Mouse (Mus musculus) lung, postnatal 10 days (tissue): ENCODE data around the gene Pitpnc1.
"Not testable (repeated sequence)": the region's sequence is repeated elsewhere in the genome, so short reads cannot be mapped to it uniquely, and the experiment has no call there.

Source experiments
- DNase-seq: peaks from one replicate; pipeline ENCODE4 v3.0.0; 2021

Gene Pitpnc1

GRCm38 (mm10) chr11:107470521-107471041, at the start of gene Pitpnc1:
Pitpnc1 (minus strand) TSS chr11:107470699.
- peak; percentile 89 for DNase-seq

GRCm38 (mm10) chr11:107518645-107519429, 48.3 kb upstream of the Pitpnc1 start:
- DNase-seq: no peak

- DNase-seq: no peak
These were observed 45.9 kb upstream of the Pitpnc1 start for GRCm38 (mm10) chr11:107516387-107516786.

- no peak for DNase-seq
These were observed 42.5 kb upstream of the Pitpnc1 start for GRCm38 (mm10) chr11:107513047-107513446.

GRCm38 (mm10) chr11:107511954-107512353, 41.5 kb upstream of the Pitpnc1 start:
- DNase-seq: peak; percentile 76

GRCm38 (mm10) chr11:107510362-107511269, 40.1 kb upstream of the Pitpnc1 start:
- peak; percentile 73 for DNase-seq

- DNase-seq: peak; percentile 45
These were observed 39.3 kb upstream of the Pitpnc1 start for GRCm38 (mm10) chr11:107509631-107510338.

GRCm38 (mm10) chr11:107506260-107506659, 35.8 kb upstream of the Pitpnc1 start:
- DNase-seq: peak; percentile 33

- DNase-seq: not testable (repeated sequence)
These were observed 33.9 kb upstream of the Pitpnc1 start for GRCm38 (mm10) chr11:107504364-107504763.

- no peak for DNase-seq
These were observed 32.3 kb upstream of the Pitpnc1 start for GRCm38 (mm10) chr11:107502801-107503200.

GRCm38 (mm10) chr11:107484341-107484740, 13.8 kb upstream of the Pitpnc1 start:
- no peak for DNase-seq

GRCm38 (mm10) chr11:107479862-107480203, 9.3 kb upstream of the Pitpnc1 start:
- DNase-seq: no peak

GRCm38 (mm10) chr11:107479053-107479861, 8.8 kb upstream of the Pitpnc1 start, which contains the start of gene Psmd12:
Psmd12 (plus strand) TSS chr11:107479484.
- peak; percentile 98 for DNase-seq

- peak; percentile 79 for DNase-seq
These were observed 2.8 kb upstream of the Pitpnc1 start for GRCm38 (mm10) chr11:107473137-107473820.

- DNase-seq: no peak
These were observed 1.8 kb upstream of the Pitpnc1 start for GRCm38 (mm10) chr11:107472304-107472703.

GRCm38 (mm10) chr11:107471071-107471720, 697 bp upstream of the Pitpnc1 start:
- no peak for DNase-seq

- DNase-seq: peak; percentile 67
These were observed 752 bp downstream of the Pitpnc1 start for GRCm38 (mm10) chr11:107469523-107470371.

- DNase-seq: peak; percentile 85
These were observed 1.4 kb downstream of the Pitpnc1 start for GRCm38 (mm10) chr11:107469031-107469522.

GRCm38 (mm10) chr11:107468252-107469030, 2.1 kb downstream of the Pitpnc1 start:
- DNase-seq: no peak
